Mouse (Mus musculus): ENCODE measurements around the gene Riox1.
A peak's percentile ranks its signal among the peaks of the same experiment; 100 is the strongest.

Riox1 gene

DNA sequence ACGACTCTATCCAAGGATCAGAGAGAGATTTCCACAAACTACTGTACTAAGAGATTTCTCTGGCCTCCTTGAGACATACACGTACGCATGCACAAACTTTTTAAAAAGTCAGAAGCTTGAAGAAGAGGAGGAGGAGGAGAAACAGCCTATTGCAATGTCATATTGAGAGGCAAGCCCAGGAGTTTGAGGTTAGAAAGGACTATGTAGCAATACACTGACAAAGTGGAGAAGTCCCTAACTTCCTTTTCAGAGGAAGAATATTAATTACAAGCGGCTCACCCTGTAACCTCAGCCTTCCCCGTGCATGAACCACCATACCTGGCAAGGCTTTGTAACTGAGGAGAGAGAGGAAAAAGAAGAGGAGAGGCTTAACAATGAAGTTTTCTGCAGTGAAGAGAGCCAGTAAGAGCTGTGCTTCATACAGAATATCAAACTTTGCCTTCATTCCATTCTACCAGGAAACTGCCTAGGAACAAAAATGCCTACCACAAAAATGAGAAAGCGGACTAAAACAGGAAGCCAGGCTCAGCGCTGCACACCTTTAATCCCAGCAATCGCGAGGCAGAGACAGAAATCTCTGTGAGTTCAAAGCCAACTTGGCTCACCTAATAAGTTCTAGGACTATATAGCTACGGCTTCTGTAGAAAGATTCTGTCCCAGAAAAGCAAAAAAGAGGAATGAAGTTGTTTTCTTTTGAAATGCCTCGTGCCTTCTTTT is 474 bp upstream of the Riox1 start:
- no peak for DNase-seq (ENCODE audit: low spot score)

DNA sequence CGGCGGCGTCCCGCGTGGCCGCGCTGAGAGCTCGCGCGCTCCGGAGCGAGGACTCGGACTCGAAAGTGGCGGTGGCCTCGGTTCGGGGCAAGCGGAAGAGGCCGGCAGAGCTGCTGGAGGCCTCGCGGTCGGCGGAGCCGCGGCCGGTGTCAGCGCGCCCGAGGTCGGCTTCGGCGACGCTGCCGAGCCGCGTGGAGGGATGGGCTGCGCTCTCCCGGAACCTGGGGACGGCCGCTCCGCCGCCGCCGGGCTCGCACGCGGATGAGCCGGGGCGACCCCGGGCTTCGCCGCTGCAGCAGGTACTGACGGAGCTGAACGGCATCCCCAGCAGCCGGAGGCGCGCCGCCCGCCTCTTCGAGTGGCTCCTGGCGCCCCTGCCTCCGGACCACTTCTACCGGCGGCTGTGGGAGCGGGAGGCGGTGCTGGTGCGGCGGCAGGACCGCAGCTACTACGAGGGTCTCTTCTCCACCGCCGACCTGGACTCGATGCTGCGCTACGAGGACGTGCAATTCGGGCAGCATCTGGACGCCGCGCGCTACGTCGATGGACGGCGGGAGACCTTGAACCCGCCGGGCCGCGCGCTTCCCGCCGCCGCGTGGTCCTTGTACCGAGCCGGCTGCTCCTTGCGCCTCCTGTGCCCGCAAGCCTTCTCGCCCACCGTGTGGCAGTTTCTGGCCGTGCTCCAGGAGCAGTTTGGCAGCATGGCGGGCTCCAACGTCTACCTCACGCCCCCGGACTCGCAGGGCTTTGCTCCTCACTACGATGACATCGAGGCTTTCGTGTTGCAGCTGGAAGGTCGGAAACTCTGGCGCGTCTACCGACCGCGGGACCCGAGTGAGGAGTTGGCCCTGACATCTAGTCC is 663 bp downstream of the Riox1 start:
- DNase-seq (ENCODE audit: low spot score) = peak; percentile 30

DNA sequence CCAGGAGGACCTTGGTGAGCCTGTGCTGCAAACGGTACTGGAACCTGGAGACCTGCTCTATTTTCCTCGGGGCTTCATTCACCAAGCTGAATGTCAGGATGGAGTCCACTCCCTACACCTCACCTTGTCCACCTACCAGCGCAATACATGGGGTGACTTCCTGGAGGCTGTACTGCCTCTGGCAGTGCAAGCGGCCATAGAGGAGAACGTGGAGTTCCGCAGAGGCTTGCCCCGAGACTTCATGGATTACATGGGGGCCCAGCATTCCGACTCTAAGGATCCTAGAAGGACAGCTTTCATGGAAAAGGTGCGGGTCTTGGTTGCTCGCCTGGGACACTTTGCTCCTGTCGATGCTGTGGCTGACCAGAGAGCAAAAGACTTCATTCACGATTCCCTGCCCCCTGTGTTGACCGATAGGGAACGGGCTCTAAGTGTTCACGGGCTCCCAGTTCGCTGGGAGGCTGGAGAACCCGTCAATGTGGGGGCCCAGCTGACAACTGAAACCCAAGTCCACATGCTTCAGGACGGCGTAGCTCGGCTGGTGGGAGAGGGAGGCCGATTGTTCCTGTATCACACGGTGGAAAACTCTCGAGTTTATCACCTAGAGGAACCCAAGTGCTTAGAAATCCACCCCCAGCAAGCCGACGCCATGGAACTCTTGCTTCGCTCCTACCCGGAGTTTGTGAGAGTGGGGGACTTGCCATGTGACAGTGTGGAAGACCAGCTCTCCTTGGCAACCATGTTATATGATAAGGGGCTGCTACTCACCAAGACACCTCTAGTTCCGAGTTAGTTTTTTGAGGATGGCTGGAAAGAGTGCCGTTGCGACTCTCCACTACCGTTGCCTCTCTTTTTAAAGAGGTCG is 1.5 kb downstream of the Riox1 start:
- no peak for DNase-seq (ENCODE audit: low spot score)

DNA sequence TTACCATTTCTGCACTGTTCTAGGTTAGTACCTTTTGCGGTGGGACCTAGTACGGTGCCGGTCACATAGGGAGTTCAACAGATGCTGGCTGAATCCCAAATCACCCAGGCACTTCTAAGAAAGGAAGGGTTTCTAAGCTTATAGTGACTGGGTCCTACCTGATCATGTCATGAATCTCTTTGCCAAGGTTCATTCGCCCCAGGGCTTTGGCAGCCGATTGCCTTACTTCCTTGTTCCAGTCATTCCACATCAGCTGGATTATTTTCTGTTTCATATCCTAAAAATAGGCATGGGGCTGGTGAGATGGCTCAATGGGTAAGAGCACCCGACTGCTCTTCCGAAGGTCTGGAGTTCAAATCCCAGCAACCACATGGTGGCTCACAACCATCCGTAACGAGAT is 7.9 kb downstream of the Riox1 start:
- DNase-seq (ENCODE audit: low spot score) = no peak

DNA sequence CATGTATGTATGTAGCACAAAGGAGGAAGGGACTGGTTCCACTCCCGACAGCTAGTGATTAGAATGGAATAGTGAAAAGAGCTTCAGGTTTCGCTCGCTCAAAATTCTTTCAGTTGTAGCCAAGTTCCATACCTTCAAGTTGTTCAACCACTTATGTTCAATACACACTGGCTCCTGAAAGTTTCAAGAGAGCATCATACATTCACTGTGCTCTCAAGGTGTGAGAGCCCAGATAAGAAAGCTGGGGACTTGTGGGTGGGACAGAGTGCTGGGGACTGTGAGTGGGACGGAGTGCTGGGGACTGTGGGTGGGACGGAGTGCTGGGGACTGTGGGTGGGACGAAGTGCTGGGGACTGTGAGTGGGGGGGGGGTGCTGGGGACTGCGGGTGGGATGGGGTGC is 14.8 kb downstream of the Riox1 start:
- no peak for DNase-seq (ENCODE audit: low spot score)

DNA sequence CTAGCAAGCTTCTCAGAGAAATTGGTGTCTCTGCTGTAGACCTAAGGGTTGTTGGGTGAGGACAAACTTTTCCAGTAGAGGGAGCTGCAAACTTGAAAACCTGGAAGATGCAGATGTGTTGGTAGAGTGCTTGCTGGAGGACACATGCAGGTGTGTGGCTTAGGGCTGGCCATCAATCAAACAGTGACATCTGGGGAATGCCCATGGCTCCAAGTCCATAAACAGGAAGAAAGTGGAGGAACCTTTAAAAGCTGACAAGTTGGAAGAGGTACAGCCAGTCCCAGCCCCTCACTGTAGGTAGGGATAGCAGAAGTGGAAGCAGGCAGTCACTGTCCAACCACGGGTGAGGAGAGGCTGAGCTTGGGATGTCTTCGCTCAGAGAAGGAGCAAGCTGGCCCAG is 21.7 kb downstream of the Riox1 start:
- peak; percentile 31 for DNase-seq (ENCODE audit: low spot score)

DNA sequence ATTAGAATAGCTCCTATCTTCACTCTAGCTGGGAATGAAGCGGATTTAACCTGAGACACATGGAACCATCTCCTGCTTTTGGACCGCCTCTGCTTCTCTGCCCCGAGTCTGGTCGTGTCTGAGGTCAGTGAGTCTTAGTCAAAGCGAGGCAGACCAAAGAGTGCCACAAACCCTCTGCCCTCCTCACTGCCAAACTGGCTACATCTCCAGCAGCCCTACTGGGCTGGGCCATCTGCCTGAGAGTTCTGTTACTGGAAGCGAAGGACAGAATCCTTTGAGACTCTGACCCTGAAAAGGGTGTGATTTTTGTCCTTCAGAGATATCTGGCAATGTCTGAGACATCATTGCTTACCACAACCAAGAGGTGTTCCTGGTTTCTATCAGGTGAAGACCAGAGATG is 28.5 kb downstream of the Riox1 start:
- DNase-seq (ENCODE audit: low spot score) = no peak

DNA sequence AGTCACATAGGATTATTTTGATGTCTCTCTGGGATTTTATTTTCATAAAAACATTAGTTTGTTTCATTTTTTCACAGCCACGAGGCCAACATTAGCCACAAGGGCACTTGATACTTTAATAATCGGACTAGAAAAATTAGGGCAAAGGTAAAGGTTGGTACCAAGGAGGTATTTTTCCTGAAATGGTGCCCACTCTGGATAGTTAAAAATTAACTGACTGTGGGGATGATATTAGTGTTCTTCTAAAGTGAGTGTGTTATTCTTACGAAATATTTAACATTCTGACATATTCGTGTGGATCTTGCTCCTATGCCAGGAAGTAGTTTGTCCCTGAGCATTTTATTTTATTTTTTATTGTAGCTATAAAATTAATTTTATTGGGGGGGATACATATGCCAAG is 31.2 kb downstream of the Riox1 start:
- DNase-seq (ENCODE audit: low spot score) = no peak

DNA sequence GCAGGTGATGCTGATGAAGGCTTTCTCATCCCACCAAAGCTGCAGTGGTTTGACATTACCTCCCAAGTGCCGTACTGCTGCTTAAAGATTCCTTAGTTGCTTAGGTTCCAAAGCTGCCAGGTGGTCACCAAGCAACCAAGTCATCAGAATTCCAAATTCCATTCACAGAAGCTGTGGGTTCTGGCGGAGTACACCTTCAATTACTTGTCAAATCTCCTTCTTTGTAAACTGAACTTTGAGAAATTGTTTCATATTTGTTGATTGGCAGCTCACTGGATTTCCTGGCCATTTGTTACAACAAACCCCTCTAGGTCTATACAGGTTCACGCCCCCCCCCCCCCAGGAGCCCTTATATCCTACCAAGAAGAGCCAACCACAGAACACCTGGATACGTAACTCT is 34.3 kb downstream of the Riox1 start, which contains the start of gene Heatr4:
Gene Heatr4 (minus strand): TSS at position 101 of the 400 bp plus-strand sequence.
- DNase-seq (ENCODE audit: low spot score) = no peak

DNA sequence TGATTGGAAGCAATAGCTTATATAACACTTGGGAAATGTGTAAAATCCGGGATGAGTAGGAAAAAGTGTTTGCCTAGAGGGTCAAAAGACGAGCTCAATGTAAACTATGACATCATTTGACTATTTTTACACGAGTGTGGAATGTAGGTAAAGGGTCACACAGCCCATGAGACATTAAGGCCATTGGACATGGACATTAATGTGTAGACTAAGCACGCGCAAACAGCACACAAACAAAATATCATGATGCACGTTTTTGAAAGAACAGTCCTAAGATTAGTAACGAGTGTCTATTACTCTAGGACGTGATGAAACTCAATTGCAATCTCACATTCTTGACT is 36.8 kb downstream of the Riox1 start:
- no peak for DNase-seq (ENCODE audit: low spot score)

DNA sequence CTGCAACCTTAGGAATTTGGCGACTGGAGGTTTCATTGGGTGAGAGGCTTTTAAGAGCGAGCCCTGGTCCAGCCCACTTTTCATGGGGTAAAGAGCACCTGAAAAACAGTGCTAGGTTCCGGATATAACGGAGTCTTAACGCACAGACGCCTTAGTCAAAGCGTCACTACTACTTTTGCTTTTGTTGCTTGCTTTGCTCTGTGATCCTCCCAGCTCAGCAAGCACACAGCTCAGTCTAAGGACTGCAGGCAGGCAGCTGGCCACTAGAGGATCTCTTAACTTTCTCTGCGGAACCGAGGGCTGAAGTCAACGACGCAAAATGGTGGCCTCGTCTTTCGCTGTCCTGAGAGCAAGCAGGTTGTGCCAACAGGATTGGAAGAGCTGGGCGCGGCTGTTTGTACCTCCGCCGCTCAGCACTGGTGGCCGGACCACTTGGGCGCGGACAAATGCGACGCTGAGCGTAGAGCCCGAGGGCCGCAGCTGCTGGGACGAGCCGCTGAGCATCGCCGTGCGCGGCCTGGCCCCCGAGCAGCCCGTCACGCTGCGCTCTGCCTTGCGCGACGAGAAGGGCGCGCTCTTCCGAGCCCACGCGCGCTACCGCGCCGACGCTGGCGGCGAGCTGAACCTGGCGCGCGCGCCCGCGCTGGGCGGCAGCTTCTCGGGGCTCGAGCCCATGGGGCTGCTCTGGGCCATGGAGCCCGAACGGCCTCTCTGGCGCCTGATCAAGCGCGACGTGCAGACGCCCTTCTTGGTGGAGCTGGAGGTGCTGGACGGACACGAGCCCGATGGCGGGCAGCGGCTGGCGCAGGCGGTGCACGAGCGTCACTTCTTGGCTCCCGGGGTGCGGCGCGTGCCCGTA is 37.4 kb downstream of the Riox1 start, which contains the start of gene Acot2:
Gene Acot2 (plus strand): TSS at position 279 of the 859 bp plus-strand sequence.
- DNase-seq (ENCODE audit: low spot score) = peak; percentile 65

DNA sequence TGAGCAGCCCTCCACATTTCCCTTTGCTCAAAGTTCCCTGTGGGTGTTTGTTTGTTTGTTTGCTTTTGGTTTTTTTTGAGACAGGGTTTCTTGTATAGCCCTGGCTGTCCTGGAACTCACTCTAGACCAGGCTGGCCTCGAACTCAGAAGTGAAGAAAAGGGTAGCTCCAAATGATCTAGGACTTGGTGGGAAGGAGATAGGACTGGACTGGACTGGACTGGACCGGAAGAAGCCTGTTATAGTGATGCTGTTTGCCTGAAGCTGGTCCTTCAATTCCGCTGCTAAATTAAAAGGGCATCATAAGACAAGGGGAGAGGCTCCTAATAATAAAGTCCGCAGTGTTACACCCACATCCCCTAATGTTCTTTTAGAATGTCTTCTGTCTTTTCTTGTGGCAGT is 38.1 kb downstream of the Riox1 start:
- DNase-seq (ENCODE audit: low spot score) = no peak

DNA sequence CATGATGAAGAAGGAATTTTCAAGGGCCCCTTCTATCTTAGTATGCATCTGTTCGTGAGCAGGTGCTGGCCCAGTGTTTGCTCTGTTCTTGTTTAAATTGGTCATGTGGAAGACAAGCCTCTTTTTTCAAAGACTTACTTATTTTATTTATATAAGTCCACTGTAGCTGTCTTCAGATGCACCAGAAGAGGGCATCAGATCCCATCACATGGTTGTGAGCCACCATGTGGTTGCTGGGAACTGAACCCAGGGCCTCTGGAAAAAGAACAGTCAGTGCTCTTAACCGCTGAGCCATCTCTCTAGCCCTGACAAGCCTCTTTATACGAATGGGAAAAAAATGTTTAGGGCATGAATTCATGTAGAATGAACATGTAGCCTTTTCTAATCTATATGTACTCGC is 39.0 kb downstream of the Riox1 start:
- DNase-seq (ENCODE audit: low spot score) = no peak

DNA sequence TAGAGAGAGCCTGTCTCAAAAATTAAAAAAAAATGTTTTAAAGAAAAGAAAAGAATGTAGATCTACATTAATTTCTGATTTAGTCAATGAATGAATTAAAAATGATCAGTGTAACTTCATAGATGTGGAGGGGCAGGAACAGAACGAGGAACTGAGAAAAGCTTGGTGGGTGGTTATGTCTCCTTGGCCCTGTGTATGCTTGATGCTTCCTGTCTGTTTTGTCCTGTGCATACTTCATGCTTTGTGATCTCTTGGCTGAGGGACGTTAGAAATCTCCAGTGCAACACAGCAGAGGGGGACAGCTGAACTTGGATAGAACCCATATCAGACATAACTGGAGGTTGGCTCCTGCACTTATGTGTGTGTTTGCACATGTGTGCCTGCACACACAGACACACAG is 46.8 kb downstream of the Riox1 start:
- DNase-seq (ENCODE audit: low spot score) = no peak

DNA sequence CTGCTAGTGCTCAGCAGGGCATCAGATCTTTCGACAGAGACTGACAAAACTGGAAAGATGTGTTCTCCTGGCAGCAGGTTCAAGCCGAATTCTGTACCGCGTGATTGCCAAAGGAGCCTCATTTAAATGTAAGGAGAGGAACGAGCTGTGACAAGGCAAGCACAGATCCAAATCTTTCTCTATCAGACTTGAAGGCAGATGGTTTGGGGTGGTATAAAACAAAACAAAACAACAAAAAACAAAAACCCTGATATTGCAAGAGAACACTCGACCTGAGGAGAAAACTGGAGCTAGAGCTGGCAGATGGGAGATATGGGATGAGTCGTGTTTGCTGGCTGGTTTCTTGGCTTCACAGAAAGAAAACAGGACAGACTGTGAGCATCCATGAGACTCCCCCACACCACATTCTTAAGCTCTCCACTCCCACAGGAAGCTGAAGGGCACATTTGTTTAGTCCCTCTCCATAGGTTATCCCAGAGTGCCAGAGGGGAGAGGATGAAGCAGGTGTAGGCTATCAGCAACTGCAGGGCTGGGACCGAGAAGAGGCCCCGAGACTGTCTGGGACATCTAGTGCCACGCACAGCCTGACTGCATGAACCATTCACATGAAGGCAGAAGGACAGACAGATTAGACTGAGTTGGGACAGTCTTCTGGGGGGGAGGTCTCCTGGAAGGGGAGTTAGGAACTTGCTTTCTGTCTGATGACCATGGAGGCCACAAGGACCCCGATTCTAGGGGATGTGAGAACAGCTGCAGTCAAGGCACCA is 48.1 kb downstream of the Riox1 start:
- no peak for DNase-seq (ENCODE audit: low spot score)

DNA sequence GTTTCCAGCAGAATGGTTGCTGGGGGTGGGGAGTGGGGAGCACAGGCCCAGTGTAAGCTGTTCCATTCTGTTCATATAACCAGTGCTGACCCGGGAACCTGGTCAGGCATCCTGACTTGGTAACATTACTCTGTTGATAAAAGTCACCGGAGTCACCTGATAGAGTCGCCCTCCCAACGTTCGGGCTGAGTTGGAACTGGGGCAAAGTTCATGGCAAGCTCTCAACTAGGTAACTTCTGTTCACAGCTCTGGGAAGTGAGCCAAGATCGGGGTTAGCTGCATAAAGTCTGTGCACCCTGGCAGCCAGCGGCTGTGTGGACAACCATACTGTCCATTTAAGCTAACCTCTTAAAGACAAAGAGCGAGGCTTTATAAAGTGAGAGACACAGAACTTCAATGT is 48.8 kb downstream of the Riox1 start:
- peak; percentile 31 for DNase-seq (ENCODE audit: low spot score)

DNA sequence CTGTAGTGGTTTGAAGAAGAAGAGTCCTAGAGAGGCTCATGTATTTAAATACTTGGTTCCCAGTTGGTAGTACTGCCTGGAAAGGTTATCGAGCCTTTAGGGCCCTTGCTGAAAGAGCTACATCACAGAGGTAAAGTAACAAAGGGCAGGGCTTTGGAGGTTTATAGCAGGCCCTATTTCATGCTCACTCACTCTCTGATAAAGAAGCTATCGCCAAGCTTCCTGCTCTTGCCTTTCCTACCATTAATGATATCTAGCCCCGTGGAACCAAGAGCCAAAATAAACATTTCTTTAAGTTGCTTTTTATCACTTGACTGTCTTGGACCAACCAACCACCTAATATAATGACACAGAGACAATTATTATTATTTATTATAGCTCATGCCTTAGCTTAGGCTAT is 50.0 kb downstream of the Riox1 start:
- no peak for DNase-seq (ENCODE audit: low spot score)

Data from ovary, postnatal 14 days (tissue).